9 mouse cellular contexts compared by ENCODE assay signal in genomic region chr14:87567034-87567461, GRCm38 (mm10).
DNase-seq lines count a peak whose midpoint lies in the region; ATAC-seq and TF ChIP-seq lines count a peak whose summit lies in the region.
"Had no signal": no experiment of that assay in that cellular context is flagged by ENCODE, and none has a peak within 500 bp of the region (broad histone marks: within the 10 kb centered on the region; RNA-seq: fewer than 3 reads in every experiment).

No protein-coding gene starts in this region.

- no peak overlapping the region for H3K9ac ChIP-seq in forebrain, embryonic 11.5 days (ENCODE audit: low read length)
- no peak overlapping the region for H3K9ac ChIP-seq in lung, embryonic 14.5 days
- H3K9ac ChIP-seq in hindbrain, embryonic 12.5 days: no peak overlapping the region
- no peak overlapping the region for H3K9ac ChIP-seq in neural tube, embryonic 15.5 days (replicated peaks)

- no peak overlapping the region for H3K4me3 ChIP-seq in forebrain, embryonic 11.5 days (ENCODE audit: low read depth, low read length)
- no peak overlapping the region for H3K4me3 ChIP-seq in forebrain, embryonic 10.5 days
- H3K4me3 ChIP-seq in lung, embryonic 14.5 days (ENCODE audit: low read depth, low read length): no peak overlapping the region
- no peak overlapping the region for H3K4me3 ChIP-seq in hindbrain, embryonic 12.5 days
- no peak overlapping the region for H3K4me3 ChIP-seq in neural tube, embryonic 15.5 days (replicated peaks)

- TF ChIP-seq CTCF in lung, embryonic 14.5 days (IDR thresholded peaks at IDR 0.05; ENCODE audit: low read depth): peak; percentile 79

- no peak for DNase-seq in forebrain, embryonic 11.5 days (ENCODE audit: low spot score)
- no peak for DNase-seq in forebrain, embryonic 10.5 days (ENCODE audit: extremely low spot score, low spot score)
- peak; percentile 61 for DNase-seq in lung, embryonic 14.5 days
- no peak for DNase-seq in lung, postnatal 14 days
- no peak for DNase-seq in gastrocnemius, postnatal 36 days
- no peak for DNase-seq in left cerebral cortex, postnatal 36 days (ENCODE audit: low spot score in 2 of 2)

- no peak overlapping the region for H3K4me2 ChIP-seq in forebrain, embryonic 11.5 days (ENCODE audit: low read depth, low read length, severe bottlenecking)
- H3K4me2 ChIP-seq in lung, embryonic 14.5 days: no peak overlapping the region
- no peak overlapping the region for H3K4me2 ChIP-seq in hindbrain, embryonic 12.5 days (replicated peaks)
- H3K4me2 ChIP-seq in neural tube, embryonic 15.5 days: peak overlapping the region; percentile 74; the same call in 1 of the 2 replicates

- H3K9me3 ChIP-seq in forebrain, embryonic 11.5 days (ENCODE audit: control insufficient read depth, low read length): no peaks in the 10 kb centered on the region
- H3K9me3 ChIP-seq in forebrain, embryonic 10.5 days: no peaks in the 10 kb centered on the region
- H3K9me3 ChIP-seq in lung, embryonic 14.5 days (ENCODE audit: low read depth, low read length): no peaks in the 10 kb centered on the region
- no peaks in the 10 kb centered on the region for H3K9me3 ChIP-seq in hindbrain, embryonic 12.5 days (replicated peaks)
- no peaks in the 10 kb centered on the region for H3K9me3 ChIP-seq in neural tube, embryonic 15.5 days (replicated peaks)
- H3K9me3 ChIP-seq: G1E had no signal

- intact Hi-C loops in gastrocnemius, postnatal 36 days (cut with DNase I): no loop called here
- intact Hi-C loops in left cerebral cortex, postnatal 36 days (cut with DNase I): no loop called here

- no peaks in the 10 kb centered on the region for H3K27me3 ChIP-seq in forebrain, embryonic 11.5 days (ENCODE audit: control insufficient read depth, insufficient read depth, low read length)
- H3K27me3 ChIP-seq in forebrain, embryonic 10.5 days (ENCODE audit: poor library complexity, severe bottlenecking): peaks cover 25% of the 10 kb centered on the region
- H3K27me3 ChIP-seq in lung, embryonic 14.5 days (ENCODE audit: insufficient read depth, low read length): no peaks in the 10 kb centered on the region
- no peaks in the 10 kb centered on the region for H3K27me3 ChIP-seq in hindbrain, embryonic 12.5 days
- H3K27me3 ChIP-seq in neural tube, embryonic 15.5 days (replicated peaks): no peaks in the 10 kb centered on the region

- no peaks in the 10 kb centered on the region for H3K36me3 ChIP-seq in forebrain, embryonic 11.5 days (ENCODE audit: control insufficient read depth, insufficient read depth, low read length)
- H3K36me3 ChIP-seq in forebrain, embryonic 10.5 days (replicated peaks): no peaks in the 10 kb centered on the region
- H3K36me3 ChIP-seq in lung, embryonic 14.5 days (ENCODE audit: insufficient read depth): no peaks in the 10 kb centered on the region
- H3K36me3 ChIP-seq in hindbrain, embryonic 12.5 days: no peaks in the 10 kb centered on the region
- H3K36me3 ChIP-seq in neural tube, embryonic 15.5 days: no peaks in the 10 kb centered on the region
- H3K36me3 ChIP-seq: G1E had no signal

- peak; percentile 67 for ATAC-seq in forebrain, embryonic 11.5 days (replicated peaks; ENCODE audit: low FRiP score)
- ATAC-seq in lung, embryonic 14.5 days (ENCODE audit: insufficient read depth): peak; percentile 24; the same call in 1 of the 2 replicates
- peak; percentile 49 for ATAC-seq in hindbrain, embryonic 12.5 days (ENCODE audit: low FRiP score)
- ATAC-seq in neural tube, embryonic 15.5 days (ENCODE audit: low FRiP score): peak; percentile 40

- no peak overlapping the region for H3K27ac ChIP-seq in forebrain, embryonic 11.5 days (ENCODE audit: low read depth, low read length)
- no peak overlapping the region for H3K27ac ChIP-seq in forebrain, embryonic 10.5 days
- no peak overlapping the region for H3K27ac ChIP-seq in lung, embryonic 14.5 days (ENCODE audit: low read depth)
- no peak overlapping the region for H3K27ac ChIP-seq in hindbrain, embryonic 12.5 days
- no peak overlapping the region for H3K27ac ChIP-seq in neural tube, embryonic 15.5 days (replicated peaks)

- 32% methylated on average over 3 of the region's 3 CpGs for WGBS in forebrain, embryonic 11.5 days
- WGBS in forebrain, embryonic 10.5 days: 31% methylated on average over 3 of the region's 3 CpGs
- 33% methylated on average over 3 of the region's 3 CpGs for WGBS in lung, embryonic 14.5 days
- 38% methylated on average over 3 of the region's 3 CpGs for WGBS in hindbrain, embryonic 12.5 days
- WGBS in neural tube, embryonic 15.5 days: 28% methylated on average over 3 of the region's 3 CpGs

- 0 out of 2 replicates have a peak, but pooled peaks cover 6% of the 10 kb centered on the region for H3K4me1 ChIP-seq in forebrain, embryonic 11.5 days (replicated peaks; ENCODE audit: control insufficient read depth, insufficient read depth, low read length)
- peaks cover 16% of the 10 kb centered on the region for H3K4me1 ChIP-seq in forebrain, embryonic 10.5 days
- no peaks in the 10 kb centered on the region for H3K4me1 ChIP-seq in lung, embryonic 14.5 days (ENCODE audit: insufficient read depth)
- H3K4me1 ChIP-seq in hindbrain, embryonic 12.5 days: peaks cover 9% of the 10 kb centered on the region
- H3K4me1 ChIP-seq in neural tube, embryonic 15.5 days: peaks cover 17% of the 10 kb centered on the region
